Mouse (Mus musculus) right cerebral cortex, postnatal 4 days (tissue): Measurements from ENCODE around the gene Ehd1.

Experiments
- DNase-seq: peaks from one replicate; pipeline ENCODE4 v3.0.0-alpha.2; 2022

Ehd1 gene

GRCm38 (mm10) chr19:6276426-6277421 lies at the start of gene Ehd1:
Gene Ehd1, plus strand, starts transcription at chr19:6276725.
- peak; percentile 97 for DNase-seq

- no peak for DNase-seq
Observed at GRCm38 (mm10) chr19:6226763-6227162, 49.8 kb upstream of the Ehd1 start.

GRCm38 (mm10) chr19:6227864-6228263 lies 48.7 kb upstream of the Ehd1 start:
- DNase-seq, result no peak

GRCm38 (mm10) chr19:6230411-6230810 lies 46.1 kb upstream of the Ehd1 start:
- no peak for DNase-seq

- no peak for DNase-seq
Observed at GRCm38 (mm10) chr19:6231036-6231435, 45.5 kb upstream of the Ehd1 start.

- no peak for DNase-seq
Observed at GRCm38 (mm10) chr19:6233647-6234046, 42.9 kb upstream of the Ehd1 start.

- no peak for DNase-seq
Observed at GRCm38 (mm10) chr19:6234337-6235083, 42.0 kb upstream of the Ehd1 start.

GRCm38 (mm10) chr19:6235084-6236052 lies 41.2 kb upstream of the Ehd1 start, which contains the start of gene Ppp2r5b:
Gene Ppp2r5b, minus strand, starts transcription at chr19:6235872.
- DNase-seq, result peak; percentile 96

GRCm38 (mm10) chr19:6236053-6236441 lies 40.5 kb upstream of the Ehd1 start:
- DNase-seq, result peak; percentile 84

- DNase-seq, result no peak
Observed at GRCm38 (mm10) chr19:6236842-6237241, 39.7 kb upstream of the Ehd1 start.

- DNase-seq, result no peak
Observed at GRCm38 (mm10) chr19:6238740-6239139, 37.8 kb upstream of the Ehd1 start.

- DNase-seq, result no peak
Observed at GRCm38 (mm10) chr19:6240136-6240535, 36.4 kb upstream of the Ehd1 start.

GRCm38 (mm10) chr19:6240725-6241124 lies 35.8 kb upstream of the Ehd1 start:
- no peak for DNase-seq

GRCm38 (mm10) chr19:6241274-6242107 lies 35.0 kb upstream of the Ehd1 start, which contains the start of gene Atg2a:
Gene Atg2a, plus strand, starts transcription at chr19:6241668.
- peak; percentile 96 for DNase-seq

GRCm38 (mm10) chr19:6242281-6242680 lies 34.2 kb upstream of the Ehd1 start:
- DNase-seq, result no peak

- no peak for DNase-seq
Observed at GRCm38 (mm10) chr19:6243226-6243625, 33.3 kb upstream of the Ehd1 start.

GRCm38 (mm10) chr19:6245806-6246205 lies 30.7 kb upstream of the Ehd1 start:
- no peak for DNase-seq

GRCm38 (mm10) chr19:6247526-6248300 lies 28.8 kb upstream of the Ehd1 start:
- DNase-seq, result no peak

- no peak for DNase-seq
Observed at GRCm38 (mm10) chr19:6253021-6253420, 23.5 kb upstream of the Ehd1 start.

GRCm38 (mm10) chr19:6260428-6260827 lies 16.1 kb upstream of the Ehd1 start:
- DNase-seq, result no peak

- no peak for DNase-seq
Observed at GRCm38 (mm10) chr19:6260946-6261345, 15.6 kb upstream of the Ehd1 start.
